Mouse (Mus musculus): ENCODE results near the gene Evx2.

The Evx2 gene

DNA sequence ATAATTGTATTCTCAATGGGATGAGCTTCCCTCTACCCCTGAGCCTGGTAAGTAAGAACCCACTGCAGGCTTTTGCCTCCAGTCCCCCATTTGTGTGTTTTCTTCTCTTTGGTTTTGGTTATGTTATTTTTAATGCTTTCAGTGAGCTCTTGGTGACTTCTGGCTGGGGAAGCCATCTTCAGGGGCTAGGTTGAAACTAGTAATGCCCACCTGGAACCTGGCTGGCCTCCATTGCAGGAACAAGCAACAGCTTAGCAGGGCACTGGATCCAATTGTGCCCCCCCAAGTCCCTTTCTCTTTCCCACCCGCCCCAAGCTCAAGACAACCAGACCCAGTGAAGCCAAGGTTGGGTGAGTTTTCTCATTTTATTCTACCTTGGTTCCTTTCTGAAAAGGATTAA is 36.0 kb upstream of the Evx2 start:
- no peak for DNase-seq

DNA sequence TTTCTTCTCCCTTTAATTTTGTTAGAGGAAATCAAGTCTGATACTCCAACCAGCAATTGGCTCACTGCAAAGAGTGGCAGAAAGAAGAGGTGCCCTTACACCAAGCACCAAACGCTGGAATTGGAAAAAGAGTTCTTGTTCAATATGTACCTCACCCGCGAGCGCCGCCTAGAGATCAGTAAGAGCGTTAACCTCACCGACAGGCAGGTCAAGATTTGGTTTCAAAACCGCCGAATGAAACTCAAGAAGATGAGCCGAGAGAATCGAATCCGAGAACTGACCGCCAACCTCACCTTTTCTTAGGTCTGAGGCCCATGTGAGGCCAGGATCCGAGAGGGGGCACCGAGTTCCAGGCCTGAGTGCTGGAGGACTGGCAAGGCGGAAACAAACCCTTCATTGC is 34.7 kb upstream of the Evx2 start:
- no peak for DNase-seq

- DNase-seq: no peak
These were observed 34.1 kb upstream of the Evx2 start for GRCm38 (mm10) chr2:74693432-74693827.

- DNase-seq: no peak
These were observed 33.6 kb upstream of the Evx2 start for GRCm38 (mm10) chr2:74692808-74693431.

DNA sequence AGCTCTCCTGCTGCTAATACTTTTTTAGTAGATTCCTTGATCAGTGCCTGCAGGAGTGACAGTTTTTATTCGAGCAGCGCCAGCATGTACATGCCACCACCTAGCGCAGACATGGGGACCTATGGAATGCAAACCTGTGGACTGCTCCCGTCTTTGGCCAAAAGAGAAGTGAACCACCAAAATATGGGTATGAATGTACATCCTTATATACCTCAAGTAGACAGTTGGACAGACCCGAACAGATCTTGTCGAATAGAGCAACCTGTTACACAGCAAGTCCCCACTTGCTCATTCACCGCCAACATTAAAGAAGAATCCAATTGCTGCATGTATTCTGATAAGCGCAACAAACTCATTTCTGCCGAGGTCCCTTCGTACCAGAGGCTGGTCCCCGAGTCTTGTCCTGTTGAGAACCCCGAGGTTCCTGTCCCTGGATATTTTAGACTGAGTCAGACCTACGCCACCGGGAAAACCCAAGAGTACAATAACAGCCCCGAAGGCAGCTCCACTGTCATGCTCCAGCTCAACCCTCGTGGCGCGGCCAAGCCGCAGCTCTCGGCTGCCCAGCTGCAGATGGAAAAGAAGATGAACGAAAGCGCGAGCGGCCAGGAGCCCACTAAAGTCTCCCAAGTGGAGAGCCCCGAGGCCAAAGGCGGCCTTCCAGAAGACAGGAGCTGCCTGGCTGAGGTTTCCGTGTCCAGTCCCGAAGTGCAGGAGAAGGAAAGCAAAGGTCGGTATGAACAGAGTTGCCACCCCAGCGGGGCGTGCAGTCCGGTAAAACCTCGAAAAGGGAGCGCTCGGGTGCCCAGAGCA is 32.8 kb upstream of the Evx2 start:
- no peak for DNase-seq

DNA sequence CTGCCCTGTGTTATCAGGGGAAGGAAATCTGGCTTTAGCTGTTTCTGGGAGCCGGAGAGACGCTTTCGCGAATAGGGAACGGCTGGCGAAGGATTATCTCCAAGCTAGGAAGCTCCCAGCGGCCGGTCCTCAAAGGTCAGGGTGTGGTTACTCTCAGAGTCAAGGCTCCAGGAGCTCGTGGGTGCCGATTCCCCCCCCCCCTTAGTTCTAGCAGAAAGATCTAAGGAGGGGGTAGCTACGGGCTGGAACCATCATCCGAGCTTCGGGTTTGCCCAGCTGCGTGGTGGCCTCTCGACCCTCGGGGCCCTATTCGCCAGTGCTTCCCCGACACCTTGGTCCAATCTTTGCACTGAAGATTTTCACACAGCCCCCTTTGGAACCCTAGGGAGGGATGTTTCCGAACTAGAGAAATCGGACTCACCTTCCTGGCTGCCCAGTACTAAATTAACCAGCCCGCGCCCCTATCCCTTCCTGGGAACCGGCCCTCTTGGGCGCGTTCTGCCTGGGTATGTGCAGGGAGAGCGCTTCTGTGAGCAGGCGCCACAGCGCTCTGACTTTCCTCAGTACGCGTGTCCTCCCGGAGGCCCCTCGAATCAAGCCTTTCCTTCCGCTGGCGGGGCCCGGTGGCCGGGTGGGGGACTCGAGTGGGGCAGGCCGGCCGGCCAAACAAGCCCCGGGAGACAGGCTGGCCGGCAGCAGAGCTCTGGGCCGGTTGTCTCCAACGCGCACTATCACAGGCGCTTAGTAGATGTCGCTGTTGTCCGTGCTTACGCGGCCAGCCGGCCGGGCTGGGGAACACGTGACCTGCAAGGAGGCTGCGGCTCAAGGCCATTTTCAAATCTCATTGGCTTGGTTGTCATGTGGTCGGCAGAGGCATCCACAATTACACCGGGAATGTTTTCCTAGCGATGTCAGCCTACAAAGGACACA is 31.9 kb upstream of the Evx2 start, which contains the start of gene Hoxd10:
Hoxd10 (plus strand) TSS at position 903 of the 930 bp plus-strand sequence.
- DNase-seq: no peak

GRCm38 (mm10) chr2:74690338-74690716 is 31.0 kb upstream of the Evx2 start:
- no peak for DNase-seq

GRCm38 (mm10) chr2:74689574-74690337 is 30.4 kb upstream of the Evx2 start:
- DNase-seq: no peak

DNA sequence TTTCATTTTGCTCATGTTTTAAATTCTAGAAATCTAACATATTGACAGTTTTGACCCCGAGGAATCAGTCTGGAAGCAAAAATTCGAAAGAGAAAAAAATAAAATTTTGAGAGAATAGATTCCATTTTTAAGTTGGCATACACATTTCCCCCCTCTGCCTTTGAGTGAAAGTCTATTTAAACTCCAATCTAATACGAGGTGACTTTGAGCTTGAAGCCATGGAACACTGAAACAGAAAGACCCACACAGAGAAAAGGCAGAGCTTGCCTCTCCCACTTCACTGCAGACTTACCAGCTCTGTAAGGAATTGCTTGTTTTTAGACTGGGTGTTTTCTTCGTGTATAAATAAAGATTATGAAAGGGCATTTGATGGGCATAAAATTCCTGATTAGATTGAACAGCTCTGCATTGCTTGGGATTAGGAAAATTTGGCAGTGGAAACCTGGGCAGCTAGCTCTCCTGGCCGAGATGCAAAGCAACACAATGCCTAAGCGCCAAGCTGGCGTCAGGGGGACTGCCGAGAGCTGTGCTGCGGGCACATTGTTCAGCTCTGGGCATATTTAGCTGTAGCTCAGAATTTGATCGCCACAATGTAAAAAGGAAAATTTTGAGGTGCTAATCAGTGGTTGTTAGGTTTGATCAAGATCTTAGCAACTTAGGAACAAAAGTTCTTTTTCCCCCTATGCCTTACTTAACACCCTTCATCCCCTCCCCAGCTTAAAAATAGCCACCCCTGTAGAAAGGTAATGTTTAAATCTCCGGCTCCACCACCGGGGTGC is 29.6 kb upstream of the Evx2 start:
- no peak for DNase-seq

DNA sequence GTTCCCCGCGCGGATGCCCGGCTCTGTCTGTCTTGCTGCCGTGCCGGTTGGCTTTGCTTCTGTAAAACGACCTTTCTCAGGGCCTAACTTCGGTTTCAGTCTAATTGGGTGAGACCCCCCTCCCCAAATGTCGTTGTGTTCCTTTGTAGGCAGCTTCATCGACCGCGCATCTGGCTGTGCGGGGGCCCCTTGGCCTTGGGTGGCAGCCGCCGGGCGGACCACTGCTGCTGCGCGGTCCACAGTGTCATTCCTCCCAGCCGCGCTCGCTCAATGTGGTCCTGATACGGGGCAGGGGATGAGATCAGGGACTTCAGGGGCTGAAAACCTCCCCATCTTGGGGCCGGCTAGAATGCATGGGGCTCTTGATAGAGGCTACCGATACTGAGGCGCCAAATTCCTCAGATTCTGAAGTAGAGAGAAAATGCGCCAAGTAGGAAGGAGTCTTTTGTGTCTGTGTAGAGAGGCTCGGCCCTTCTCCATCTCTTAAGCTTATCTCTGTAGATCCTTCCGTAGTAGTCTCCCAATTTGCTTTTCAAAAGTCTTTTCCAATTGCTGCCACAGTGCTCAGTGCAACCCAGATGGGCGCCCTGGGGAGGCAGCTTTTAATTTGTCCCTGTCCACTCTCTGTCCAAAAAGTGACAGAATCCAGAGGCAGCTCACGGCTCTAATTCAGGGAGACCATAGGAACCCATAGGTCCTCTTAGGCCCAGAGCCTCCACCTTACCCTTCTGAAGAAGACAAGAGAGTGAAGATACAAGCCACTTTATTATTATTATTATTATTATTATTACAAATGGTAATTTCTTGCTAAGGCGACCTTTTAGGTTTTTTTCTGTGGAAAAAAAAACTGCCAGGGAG is 28.6 kb upstream of the Evx2 start:
- DNase-seq: no peak

GRCm38 (mm10) chr2:74686988-74687697 is 27.8 kb upstream of the Evx2 start:
- no peak for DNase-seq

DNA sequence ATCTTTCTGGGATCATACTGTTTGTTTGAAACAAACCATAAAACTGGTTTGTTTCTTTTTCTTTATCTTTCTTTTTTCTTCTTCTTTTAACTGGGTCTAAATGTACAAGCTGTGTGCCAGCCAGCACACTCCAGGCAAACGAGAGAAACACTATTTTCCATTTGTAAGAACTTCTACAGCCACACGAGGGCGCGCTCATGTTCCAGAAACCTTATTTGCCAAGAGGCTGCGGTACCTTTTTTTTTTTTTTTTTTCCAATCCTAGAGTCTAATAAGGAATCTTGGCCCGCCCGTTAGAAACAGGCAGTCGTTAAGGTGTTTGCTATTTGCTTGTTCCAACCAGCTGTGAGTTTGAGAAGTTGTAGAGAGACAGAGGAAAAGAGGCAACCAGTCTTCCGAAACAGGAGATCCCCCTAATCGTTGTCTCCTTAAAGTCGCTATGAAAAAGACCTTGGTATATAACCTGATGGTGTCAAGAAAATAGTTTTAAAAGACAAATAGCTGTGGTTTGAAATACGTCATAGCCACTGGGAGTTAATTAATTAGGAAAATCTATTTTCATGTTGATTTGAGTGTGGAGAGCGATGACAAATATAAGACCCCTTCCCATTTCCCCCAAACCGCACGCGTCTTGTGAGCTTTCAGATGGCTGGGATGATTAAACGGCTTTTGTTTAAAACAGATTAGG is 27.1 kb upstream of the Evx2 start:
- peak; percentile 34 for DNase-seq

- DNase-seq: no peak
These were observed 25.8 kb upstream of the Evx2 start for GRCm38 (mm10) chr2:74685059-74685603.

GRCm38 (mm10) chr2:74684106-74684505 is 24.7 kb upstream of the Evx2 start:
- DNase-seq: no peak

DNA sequence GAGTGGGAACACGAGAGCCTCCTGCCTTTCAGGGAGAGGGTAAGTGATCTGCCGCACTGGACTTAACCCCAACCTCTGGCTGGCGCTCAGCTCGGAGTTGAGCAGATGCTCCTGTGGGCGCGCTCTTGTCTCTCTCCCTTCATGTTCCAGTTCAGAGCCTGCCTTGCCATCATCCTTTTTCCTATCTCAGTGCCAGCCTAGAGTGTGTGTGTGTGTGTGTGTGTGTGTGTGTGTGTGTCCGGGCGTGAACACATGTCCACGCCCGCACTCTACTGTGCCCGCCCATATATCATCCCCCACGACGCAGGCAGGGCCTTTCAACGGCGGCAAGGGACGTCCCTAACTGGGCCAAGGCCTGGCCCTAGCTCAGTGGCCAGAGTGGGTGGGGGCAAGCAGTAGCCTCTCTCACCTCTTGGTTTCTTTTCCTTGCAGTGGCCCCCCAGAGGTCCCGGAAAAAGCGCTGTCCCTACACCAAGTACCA is 24.2 kb upstream of the Evx2 start:
- DNase-seq: no peak

GRCm38 (mm10) chr2:74682796-74683195 is 23.4 kb upstream of the Evx2 start:
- DNase-seq: no peak

- DNase-seq: no peak
These were observed 22.5 kb upstream of the Evx2 start for GRCm38 (mm10) chr2:74681594-74682531.
